Comparison of ENCODE assay signal across 8 mouse cellular contexts in genomic region chr7:127894480-127894879, GRCm38 (mm10). TPM values are rescaled to one million over a fixed set of nuclear protein-coding genes. Genes with fewer than 3 reads are reported as not detected.
DNase-seq lines count a peak whose midpoint lies in the region; ATAC-seq and TF ChIP-seq lines count a peak whose summit lies in the region.

No protein-coding gene starts in this region.

- DNase-seq in cerebellum, adult 9-10 months, result peak; percentile 54
- no peak for DNase-seq in cerebellum, adult 11-12 months
- DNase-seq in thymus, postnatal 36 days, result no peak
- no peak for DNase-seq in ovary, postnatal 10 days (ENCODE audit: low spot score)

- 87% methylated on average over 5 of the region's 5 CpGs for WGBS in hindbrain, embryonic 15.5 days
- 53% methylated on average over 5 of the region's 5 CpGs for WGBS in lung, embryonic 16.5 days

- peak overlapping the region; percentile 87 for H3K4me2 ChIP-seq in hindbrain, embryonic 15.5 days
- H3K4me2 ChIP-seq in lung, embryonic 16.5 days (ENCODE audit: low read depth, low read length), result peak overlapping the region; percentile 92

- H3K27ac ChIP-seq in hindbrain, embryonic 15.5 days (replicated peaks), result no peak overlapping the region
- no peak overlapping the region; the same call in 1 of the 2 replicates for H3K27ac ChIP-seq in lung, embryonic 16.5 days (ENCODE audit: low read length)

- H3K9me3 ChIP-seq in E14TG2a.4 (ENCODE audit: low read length), result no peaks in the 10 kb centered on the region
- no peaks in the 10 kb centered on the region for H3K9me3 ChIP-seq in hindbrain, embryonic 15.5 days
- H3K9me3 ChIP-seq in lung, embryonic 16.5 days (ENCODE audit: control insufficient read depth, low read length), result no peaks in the 10 kb centered on the region

- H3K4me3 ChIP-seq in E14TG2a.4 (replicated peaks; ENCODE audit: low read length), result peak overlapping the region; percentile 92
- H3K4me3 ChIP-seq in hindbrain, embryonic 15.5 days, result peak overlapping the region; percentile 82
- peak overlapping the region; percentile 61 for H3K4me3 ChIP-seq in lung, embryonic 16.5 days (ENCODE audit: low read length)

- no peak overlapping the region for H3K9ac ChIP-seq in hindbrain, embryonic 15.5 days
- H3K9ac ChIP-seq in lung, embryonic 16.5 days (ENCODE audit: low read length), result peak overlapping the region; percentile 69

- ATAC-seq in hindbrain, embryonic 15.5 days (ENCODE audit: low FRiP score, low read depth), result no peak
- no peak for ATAC-seq in lung, embryonic 16.5 days (ENCODE audit: low read depth)
- ATAC-seq in activated CD4-positive, CD25-positive, alpha-beta regulatory T cell, adult 4 months, result no peak

- H3K36me3 ChIP-seq in E14TG2a.4 (ENCODE audit: insufficient read depth, low read length), result peaks cover 51% of the 10 kb centered on the region
- H3K36me3 ChIP-seq in hindbrain, embryonic 15.5 days, result peaks cover 14% of the 10 kb centered on the region
- peaks cover 3% of the 10 kb centered on the region; the same call in 1 of the 2 replicates for H3K36me3 ChIP-seq in lung, embryonic 16.5 days (ENCODE audit: control insufficient read depth, insufficient read depth, low read length)

- peaks cover 59% of the 10 kb centered on the region for H3K4me1 ChIP-seq in E14TG2a.4 (replicated peaks; ENCODE audit: low read depth, low read length)
- peaks cover 11% of the 10 kb centered on the region for H3K4me1 ChIP-seq in hindbrain, embryonic 15.5 days (replicated peaks)
- peaks cover 8% of the 10 kb centered on the region for H3K4me1 ChIP-seq in lung, embryonic 16.5 days (replicated peaks; ENCODE audit: control insufficient read depth, insufficient read depth, low read length)

- no peaks in the 10 kb centered on the region for H3K27me3 ChIP-seq in E14TG2a.4 (ENCODE audit: insufficient read depth, low read length)
- no peaks in the 10 kb centered on the region for H3K27me3 ChIP-seq in hindbrain, embryonic 15.5 days
- no peaks in the 10 kb centered on the region for H3K27me3 ChIP-seq in lung, embryonic 16.5 days (ENCODE audit: control insufficient read depth, insufficient read depth, low read depth, low read length)

- TF ChIP-seq CTCF in E14TG2a.4 (conservative IDR thresholded peaks at IDR 0.05; ENCODE audit: low read length), result no peak

RNA-seq across cellular contexts. Expression of gene Gm21974, which starts 0.8 kb away (rescaled TPM):
- not detected in 2 replicates for polyA plus RNA-seq in hindbrain, embryonic 15.5 days (2015; fragmentation: Nextera tagmentation; extraction: Ambion mirVana)
- not detected in 2 replicates for polyA plus RNA-seq in lung, embryonic 16.5 days (2015; fragmentation: Nextera tagmentation; extraction: Ambion mirVana)
- polyA plus RNA-seq in activated CD4-positive, CD25-positive, alpha-beta regulatory T cell, adult 4 months (2017; shearing (Covaris generic)), result not detected

RNA-seq across cellular contexts. Expression of gene Vkorc1, which starts 0.9 kb away (rescaled TPM):
- polyA plus RNA-seq in hindbrain, embryonic 15.5 days (2015; fragmentation: Nextera tagmentation; extraction: Ambion mirVana), result 69.6 and 71.5 TPM in 2 replicates
- polyA plus RNA-seq in lung, embryonic 16.5 days (2015; fragmentation: Nextera tagmentation; extraction: Ambion mirVana), result 159 and 162 TPM in 2 replicates
- polyA plus RNA-seq in activated CD4-positive, CD25-positive, alpha-beta regulatory T cell, adult 4 months (2017; shearing (Covaris generic)), result 10 to 100 TPM; 20.9 to 31.8 TPM

RNA-seq across cellular contexts. Expression of gene Prss53, which starts 3.7 kb away (rescaled TPM):
- 1.2 and 1.5 TPM in 2 replicates for polyA plus RNA-seq in hindbrain, embryonic 15.5 days (2015; fragmentation: Nextera tagmentation; extraction: Ambion mirVana)
- polyA plus RNA-seq in lung, embryonic 16.5 days (2015; fragmentation: Nextera tagmentation; extraction: Ambion mirVana), result 1.1 and 2.0 TPM in 2 replicates
- polyA plus RNA-seq in activated CD4-positive, CD25-positive, alpha-beta regulatory T cell, adult 4 months (2017; shearing (Covaris generic)), result under 1 TPM in 1 of 2 experiments, not detected in 1; 0.22 TPM

RNA-seq across cellular contexts. Expression of gene Bckdk, which starts 9.4 kb away (rescaled TPM):
- polyA plus RNA-seq in hindbrain, embryonic 15.5 days (2015; fragmentation: Nextera tagmentation; extraction: Ambion mirVana), result 61.6 and 65.4 TPM in 2 replicates
- 129 and 133 TPM in 2 replicates for polyA plus RNA-seq in lung, embryonic 16.5 days (2015; fragmentation: Nextera tagmentation; extraction: Ambion mirVana)
- polyA plus RNA-seq in activated CD4-positive, CD25-positive, alpha-beta regulatory T cell, adult 4 months (2017; shearing (Covaris generic)), result 10 to 100 TPM; 62.4 to 77.7 TPM

RNA-seq across cellular contexts. Expression of gene Kat8, which starts 17.8 kb away (rescaled TPM):
- 47.3 and 47.7 TPM in 2 replicates for polyA plus RNA-seq in hindbrain, embryonic 15.5 days (2015; fragmentation: Nextera tagmentation; extraction: Ambion mirVana)
- 37.2 and 38.9 TPM in 2 replicates for polyA plus RNA-seq in lung, embryonic 16.5 days (2015; fragmentation: Nextera tagmentation; extraction: Ambion mirVana)
- 10 to 100 TPM; 29.9 to 32.1 TPM for polyA plus RNA-seq in activated CD4-positive, CD25-positive, alpha-beta regulatory T cell, adult 4 months (2017; shearing (Covaris generic))
